Mouse (Mus musculus) kidney, embryonic 15.5 days (tissue): ENCODE data around the gene Plk5. TPM values are rescaled to one million over a fixed set of nuclear protein-coding genes. Genes with fewer than 3 reads are reported as not detected.

ENCODE experiments used
- ATAC-seq: fragments of 200-750 bp; cut with Nextera tagmentation; replicated peaks from 2 replicates; pipeline ENCODE4 v1.8.0; 2017; ENCODE audit warnings: moderate TSS enrichment; ENCODE audit not compliant: low FRiP score
- H3K27ac ChIP-seq: fragments of 300-500 bp; sonication (generic); 2 replicates; pipeline ENCODE4 v1.5.1; 2015; ENCODE audit warnings: mild to moderate bottlenecking, inconsistent platforms
- H3K27me3 ChIP-seq: fragments of 300-500 bp; sonication (generic); 2 replicates; pipeline ENCODE4 v1.6.1; 2015; ENCODE audit warnings: inconsistent platforms
- H3K36me3 ChIP-seq: fragments of 300-500 bp; sonication (generic); 2 replicates; pipeline ENCODE4 v1.6.1; 2015; ENCODE audit warnings: inconsistent platforms
- H3K4me1 ChIP-seq: fragments of 300-500 bp; sonication (generic); 2 replicates; pipeline ENCODE4 v1.6.1; 2015; ENCODE audit warnings: inconsistent platforms
- H3K4me2 ChIP-seq: fragments of 300-500 bp; sonication (generic); 2 replicates; pipeline ENCODE4 v1.6.1; 2015; ENCODE audit warnings: moderate library complexity, mild to moderate bottlenecking, inconsistent platforms
- H3K4me3 ChIP-seq: fragments of 300-500 bp; sonication (generic); replicated peaks from 2 replicates; pipeline ENCODE4 v1.5.1; 2015; ENCODE audit warnings: mild to moderate bottlenecking, inconsistent platforms
- H3K9ac ChIP-seq: fragments of 300-500 bp; sonication (generic); 2 replicates; pipeline ENCODE4 v1.6.1; 2015; ENCODE audit warnings: mild to moderate bottlenecking, inconsistent platforms
- H3K9me3 ChIP-seq: fragments of 300-500 bp; sonication (generic); replicated peaks from 2 replicates; pipeline ENCODE4 v1.6.1; 2016; ENCODE audit warnings: inconsistent platforms
- WGBS: fragments of 180-500 bp; shearing (Covaris S2); methylation state at CpG from one replicate; pipeline ENCODE4 v1.1.7; 2015; ENCODE audit warnings: mixed read lengths; 5-methylcytosine and 5-hydroxymethylcytosine counted together
- polyA plus RNA-seq: library from polyadenylated mRNA; unstranded; fragments of >200 nt; fragmentation: Nextera tagmentation; extraction: Ambion mirVana; gene quantifications from 2 replicates; pipeline ENCODE4 v1.2.1, GENCODE M21; 2015

Gene Plk5
- 0.67 and 0.70 TPM in 2 replicates for polyA plus RNA-seq

- peak within 1 kb of the TSS; percentile 65 for H3K4me2 ChIP-seq
- H3K36me3 ChIP-seq = no peaks in the 10 kb centered on the region
- no peaks in the 10 kb centered on the region for H3K9me3 ChIP-seq
- no peak for ATAC-seq
- 2% methylated on average over 53 of the region's 53 CpGs for WGBS
- H3K27ac ChIP-seq = no peak within 1 kb of the TSS
- H3K27me3 ChIP-seq = peaks cover 100% of the 10 kb centered on the region
- H3K4me3 ChIP-seq = peak within 1 kb of the TSS; percentile 37
- peak within 1 kb of the TSS; percentile 15 for H3K9ac ChIP-seq
- peaks cover 41% of the 10 kb centered on the region for H3K4me1 ChIP-seq
Observed at GRCm38 (mm10) chr10:80356001-80356682, at the start of gene Plk5. Gene Plk5 (plus strand): TSS chr10:80356459.

- Histone ChIP-seq H3K4me2 (no peak overlapping the region), H3K9me3 (no peaks in the 10 kb centered on the region), H3K27ac (no peak overlapping the region), H3K4me3 (no peak overlapping the region), H3K4me1 (peaks cover 26% of the 10 kb centered on the region), H3K9ac (no peak overlapping the region), H3K36me3 (no peaks in the 10 kb centered on the region), H3K27me3 (peaks cover 79% of the 10 kb centered on the region)
- WGBS = 87% methylated on average over 16 of the region's 16 CpGs
- ATAC-seq = no peak
Observed at GRCm38 (mm10) chr10:80311560-80311959, 44.7 kb upstream of the Plk5 start.

DNA sequence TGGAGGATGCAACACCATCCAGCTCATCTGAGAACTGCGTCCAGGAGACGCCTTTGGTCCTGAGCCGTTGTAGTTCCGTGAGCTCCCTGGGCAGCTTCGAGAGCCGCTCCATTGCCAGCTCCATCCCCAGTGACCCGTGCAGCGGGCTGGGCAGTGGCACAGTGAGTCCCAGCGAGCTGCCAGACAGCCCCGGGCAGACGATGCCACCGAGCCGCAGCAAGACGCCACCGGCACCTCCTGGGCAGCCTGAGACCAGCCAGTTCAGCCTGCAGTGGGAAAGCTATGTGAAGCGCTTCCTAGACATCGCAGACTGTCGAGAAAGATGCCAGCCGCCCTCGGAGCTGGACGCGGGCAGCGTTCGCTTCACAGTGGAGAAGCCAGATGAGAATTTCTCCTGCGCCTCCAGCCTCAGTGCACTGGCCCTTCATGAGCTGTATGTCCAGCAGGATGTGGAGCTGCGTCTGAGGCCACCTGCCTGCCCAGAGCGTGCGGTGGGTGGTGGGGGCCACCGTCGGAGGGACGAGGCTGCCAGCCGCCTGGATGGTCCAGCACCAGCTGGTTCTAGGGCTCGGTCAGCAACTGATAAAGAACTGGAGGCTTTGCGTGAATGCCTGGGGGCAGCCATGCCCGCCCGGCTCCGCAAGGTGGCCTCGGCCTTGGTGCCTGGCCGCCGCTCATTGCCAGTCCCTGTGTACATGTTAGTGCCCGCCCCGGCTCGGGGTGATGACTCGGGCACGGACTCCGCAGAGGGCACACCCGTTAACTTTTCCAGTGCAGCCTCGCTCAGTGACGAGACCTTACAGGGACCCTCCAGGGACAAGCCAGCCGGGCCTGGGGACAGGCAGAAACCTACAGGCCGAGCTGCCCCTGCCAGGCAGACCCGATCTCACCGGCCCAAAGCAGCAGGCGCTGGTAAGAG, 43.4 kb upstream of the Plk5 start:
- H3K4me3 ChIP-seq = no peak overlapping the region
- H3K9ac ChIP-seq = no peak overlapping the region
- H3K4me1 ChIP-seq = peaks cover 26% of the 10 kb centered on the region
- no peaks in the 10 kb centered on the region for H3K9me3 ChIP-seq
- no peak for ATAC-seq
- H3K27me3 ChIP-seq = peaks cover 80% of the 10 kb centered on the region
- 64% methylated on average over 54 of the region's 54 CpGs for WGBS
- no peak overlapping the region for H3K27ac ChIP-seq
- peaks cover 3% of the 10 kb centered on the region; the same call in 1 of the 2 replicates for H3K36me3 ChIP-seq
- H3K4me2 ChIP-seq = peak overlapping the region; percentile 6; the same call in 1 of the 2 replicates

DNA sequence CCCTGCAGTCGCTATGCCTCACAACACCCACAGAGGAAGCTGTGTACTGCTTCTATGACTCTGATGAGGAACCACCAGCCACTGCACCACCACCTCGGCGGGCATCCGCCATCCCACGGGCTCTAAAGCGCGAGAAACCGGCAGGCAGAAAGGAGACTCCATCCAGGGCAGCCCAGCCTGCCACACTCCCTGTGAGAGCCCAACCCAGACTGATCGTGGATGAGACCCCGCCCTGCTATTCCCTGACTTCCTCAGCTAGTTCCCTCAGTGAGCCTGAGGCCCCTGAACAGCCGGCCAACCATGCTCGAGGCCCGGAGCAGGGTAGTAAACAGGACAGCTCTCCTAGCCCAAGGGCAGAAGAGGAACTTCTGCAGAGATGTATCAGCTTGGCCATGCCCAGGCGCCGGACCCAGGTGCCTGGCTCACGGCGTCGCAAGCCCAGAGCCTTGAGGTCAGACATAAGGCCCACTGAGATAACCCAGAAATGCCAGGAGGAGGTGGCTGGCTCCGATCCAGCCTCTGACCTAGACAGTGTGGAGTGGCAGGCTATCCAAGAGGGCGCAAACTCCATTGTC, 42.5 kb upstream of the Plk5 start:
- Histone ChIP-seq H3K27ac (no peak overlapping the region), H3K36me3 (peaks cover 12% of the 10 kb centered on the region; the same call in 1 of the 2 replicates), H3K4me1 (peaks cover 27% of the 10 kb centered on the region), H3K4me2 (0 out of 2 replicates have a peak overlapping the region, but pooled peaks have one; percentile 14), H3K9me3 (no peaks in the 10 kb centered on the region), H3K27me3 (peaks cover 79% of the 10 kb centered on the region), H3K9ac (no peak overlapping the region), H3K4me3 (no peak overlapping the region)
- no peak for ATAC-seq
- WGBS = 41% methylated on average over 20 of the region's 20 CpGs

DNA sequence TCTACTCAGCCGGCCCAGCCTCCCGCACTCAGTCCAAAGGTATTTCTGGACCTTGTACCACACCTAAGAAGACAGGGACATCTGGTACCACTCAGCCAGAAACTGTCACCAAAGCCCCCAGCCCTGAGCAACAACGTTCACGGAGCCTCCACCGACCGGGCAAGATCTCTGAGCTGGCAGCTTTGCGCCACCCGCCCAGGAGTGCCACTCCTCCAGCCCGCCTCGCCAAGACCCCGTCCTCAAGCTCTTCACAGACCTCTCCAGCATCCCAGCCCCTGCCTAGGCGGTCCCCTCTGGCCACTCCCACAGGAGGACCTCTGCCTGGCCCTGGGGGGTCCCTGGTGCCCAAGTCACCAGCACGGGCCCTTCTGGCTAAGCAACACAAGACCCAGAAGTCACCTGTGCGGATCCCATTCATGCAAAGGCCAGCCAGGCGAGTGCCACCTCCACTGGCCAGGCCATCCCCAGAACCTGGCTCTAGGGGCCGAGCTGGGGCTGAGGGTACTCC, 41.7 kb upstream of the Plk5 start:
- 52% methylated on average over 16 of the region's 16 CpGs for WGBS
- Histone ChIP-seq H3K36me3 (peaks cover 17% of the 10 kb centered on the region; the same call in 1 of the 2 replicates), H3K27ac (no peak overlapping the region), H3K9me3 (no peaks in the 10 kb centered on the region), H3K4me1 (peaks cover 35% of the 10 kb centered on the region), H3K27me3 (peaks cover 79% of the 10 kb centered on the region), H3K4me2 (no peak overlapping the region), H3K4me3 (no peak overlapping the region), H3K9ac (no peak overlapping the region)
- ATAC-seq = no peak

- Histone ChIP-seq H3K4me2 (no peak overlapping the region), H3K27me3 (peaks cover 76% of the 10 kb centered on the region), H3K9ac (peak overlapping the region; percentile 23; the same call in 1 of the 2 replicates), H3K4me1 (peaks cover 39% of the 10 kb centered on the region), H3K27ac (no peak overlapping the region), H3K4me3 (no peak overlapping the region), H3K9me3 (no peaks in the 10 kb centered on the region), H3K36me3 (peaks cover 17% of the 10 kb centered on the region; the same call in 1 of the 2 replicates)
- ATAC-seq = no peak
- WGBS = 35% methylated on average over 27 of the region's 27 CpGs
Observed at GRCm38 (mm10) chr10:80315315-80315714, 40.9 kb upstream of the Plk5 start.

DNA sequence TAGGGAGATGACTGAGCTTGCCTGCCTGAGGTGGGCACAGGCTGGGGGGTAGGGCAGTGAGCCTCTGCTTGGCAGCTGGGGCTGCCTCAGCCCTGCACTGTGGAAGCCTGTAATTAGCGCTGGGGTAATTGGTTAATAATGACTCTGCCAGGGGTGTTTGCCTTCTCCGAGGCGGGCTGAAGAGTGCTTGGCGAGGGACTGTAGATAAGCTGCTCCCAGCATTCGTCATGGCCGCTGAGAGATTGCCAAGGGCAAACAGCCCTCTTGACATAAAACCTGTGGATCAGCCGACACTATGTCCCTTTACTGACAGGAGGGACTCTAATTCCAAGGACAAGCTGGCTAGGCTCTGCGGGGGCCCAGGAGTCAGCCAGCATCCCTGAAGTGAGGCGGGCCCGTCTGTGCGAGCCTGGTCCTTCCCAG, 39.9 kb upstream of the Plk5 start:
- no peak for ATAC-seq
- H3K9me3 ChIP-seq = no peaks in the 10 kb centered on the region
- H3K4me3 ChIP-seq = no peak overlapping the region
- no peak overlapping the region for H3K4me2 ChIP-seq
- peaks cover 17% of the 10 kb centered on the region; the same call in 1 of the 2 replicates for H3K36me3 ChIP-seq
- H3K9ac ChIP-seq = no peak overlapping the region
- no peak overlapping the region for H3K27ac ChIP-seq
- peaks cover 44% of the 10 kb centered on the region for H3K4me1 ChIP-seq
- WGBS = 19% methylated on average over 11 of the region's 11 CpGs
- peaks cover 66% of the 10 kb centered on the region for H3K27me3 ChIP-seq

- H3K9ac ChIP-seq = 0 out of 2 replicates have a peak overlapping the region, but pooled peaks have one; percentile 23
Observed at GRCm38 (mm10) chr10:80317011-80317410, 39.2 kb upstream of the Plk5 start.

DNA sequence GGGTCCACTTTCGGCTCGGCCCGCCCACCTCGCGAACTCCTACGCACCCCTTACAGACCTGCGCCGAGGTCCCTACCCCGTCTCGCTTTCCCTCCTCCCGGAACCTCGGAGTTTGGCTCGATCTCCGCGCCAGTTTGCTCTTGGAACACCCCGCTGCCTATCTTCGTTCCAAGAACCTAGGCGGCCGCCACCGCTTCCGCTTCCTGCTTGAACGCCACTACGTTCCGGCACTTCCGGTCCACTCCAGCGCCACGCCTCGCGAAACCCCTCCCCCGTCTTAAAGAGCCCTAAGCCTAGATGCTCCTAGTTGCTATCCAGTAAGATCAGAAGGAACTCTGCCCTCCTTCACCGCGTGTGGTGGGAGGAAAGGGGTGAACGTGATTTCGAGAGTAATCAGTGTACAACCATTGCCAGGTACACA, 35.9 kb upstream of the Plk5 start, which contains the start of gene 2310011J03Rik:
Gene 2310011J03Rik, minus strand, starts transcription at position 198 of the 421 bp plus-strand sequence.
- peak within 1 kb of the TSS; percentile 83 for H3K9ac ChIP-seq
- H3K27ac ChIP-seq = peak within 1 kb of the TSS; percentile 84
- peaks cover 26% of the 10 kb centered on the region for H3K27me3 ChIP-seq
- H3K4me3 ChIP-seq = peak within 1 kb of the TSS; percentile 91
- under 1% methylated on average over 34 of the region's 34 CpGs for WGBS
- peaks cover 17% of the 10 kb centered on the region; the same call in 1 of the 2 replicates for H3K36me3 ChIP-seq
- no peaks in the 10 kb centered on the region for H3K9me3 ChIP-seq
- peak; percentile 30 for ATAC-seq
- H3K4me1 ChIP-seq = peaks cover 51% of the 10 kb centered on the region
- H3K4me2 ChIP-seq = peak within 1 kb of the TSS; percentile 92

More at GRCm38 (mm10) chr10:80317011-80317410, 39.2 kb upstream of the Plk5 start:
- Histone ChIP-seq H3K4me3 (no peak overlapping the region), H3K4me1 (peaks cover 51% of the 10 kb centered on the region), H3K4me2 (no peak overlapping the region), H3K36me3 (peaks cover 17% of the 10 kb centered on the region; the same call in 1 of the 2 replicates), H3K9me3 (no peaks in the 10 kb centered on the region), H3K27me3 (peaks cover 59% of the 10 kb centered on the region), H3K27ac (no peak overlapping the region)
- WGBS = 42% methylated on average over 10 of the region's 10 CpGs
- ATAC-seq = no peak

DNA sequence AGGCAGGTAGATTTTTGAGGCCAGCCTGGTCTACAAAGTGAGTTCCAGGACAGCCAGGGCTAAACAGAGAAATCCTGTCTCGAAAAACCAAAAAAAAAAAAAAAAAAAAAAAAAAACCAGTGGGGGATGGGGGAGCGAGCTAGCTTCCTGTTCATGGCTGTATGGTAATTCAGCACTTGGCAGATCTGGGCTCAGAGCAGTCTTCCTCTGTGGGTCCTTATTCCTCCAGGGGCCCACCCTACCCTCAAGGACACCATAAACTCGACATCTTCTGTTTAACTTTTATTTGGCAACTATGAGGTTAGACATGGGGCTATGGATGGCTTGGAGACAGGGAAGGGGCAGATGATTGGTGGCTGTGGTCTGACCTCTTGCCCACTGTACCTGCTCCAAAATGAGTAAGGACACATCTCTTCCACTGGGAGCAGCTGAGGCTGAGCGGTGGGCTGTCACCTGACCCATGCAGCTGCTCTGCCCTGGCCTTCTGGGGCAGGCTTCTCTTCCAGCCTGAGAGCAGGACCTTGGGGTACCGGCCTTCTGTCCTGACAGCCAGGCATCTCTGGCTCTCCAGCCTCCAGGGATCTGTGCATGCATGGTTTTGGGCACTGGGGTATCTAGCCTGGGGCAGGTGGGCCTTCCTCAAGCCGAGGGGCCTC, 35.1 kb upstream of the Plk5 start:
- ATAC-seq = no peak
- WGBS = 68% methylated on average over 6 of the region's 6 CpGs
- Histone ChIP-seq H3K27ac (peak overlapping the region; percentile 64; the same call in 1 of the 2 replicates), H3K4me1 (peaks cover 51% of the 10 kb centered on the region), H3K36me3 (peaks cover 17% of the 10 kb centered on the region; the same call in 1 of the 2 replicates), H3K9me3 (no peaks in the 10 kb centered on the region), H3K4me2 (peak overlapping the region; percentile 92), H3K9ac (no peak overlapping the region), H3K4me3 (no peak overlapping the region), H3K27me3 (peaks cover 18% of the 10 kb centered on the region)
